Mouse (Mus musculus) brain, embryonic 14.5 days (tissue): ENCODE results near the gene Nphp4. TPM values are rescaled to one million over a fixed set of nuclear protein-coding genes. Genes with fewer than 3 reads are reported as not detected.
A peak's percentile ranks its signal among the peaks of the same experiment; 100 is the strongest.

Source experiments
- DNase-seq: peaks from one replicate; pipeline ENCODE4 v3.0.0-alpha.2; 2011; ENCODE audit warnings: low read depth
- CTCF ChIP-seq: fragments of 200-500 bp; IDR thresholded peaks from 2 replicates; pipeline ENCODE4 v1.5.1; 2012; ENCODE audit warnings: inconsistent platforms, mild to moderate bottlenecking, moderate library complexity, borderline replicate concordance; ENCODE audit not compliant: insufficient read depth, insufficient read length; ENCODE audit errors: extremely low read depth
- POLR2A ChIP-seq: fragments of 200-500 bp; IDR thresholded peaks from 2 replicates; pipeline ENCODE4 v1.6.1; 2012; ENCODE audit warnings: mild to moderate bottlenecking, inconsistent platforms, borderline replicate concordance; ENCODE audit not compliant: poor library complexity, insufficient read depth, insufficient read length, severe bottlenecking; ENCODE audit errors: extremely low read depth
- polyA plus RNA-seq: library from polyadenylated mRNA; depleted of rRNA; stranded (reverse); fragments of >200 nt; gene quantifications from 2 replicates; pipeline ENCODE4 v1.2.3, GENCODE M21; 2012; rRNA removed

Gene Nphp4
- 7.9 and 10.0 TPM in 2 replicates for polyA plus RNA-seq

GRCm38 (mm10) chr4:152476427-152477023, at the start of gene Nphp4:
Nphp4 (plus strand) TSS chr4:152476706.
- peak; percentile 44 for DNase-seq

GRCm38 (mm10) chr4:152428259-152428658, 48.2 kb upstream of the Nphp4 start:
- DNase-seq: no peak
- TF ChIP-seq CTCF (no peak), POLR2A (no peak)

More at GRCm38 (mm10) chr4:152476427-152477023, at the start of gene Nphp4:
- TF ChIP-seq CTCF: no peak
- TF ChIP-seq POLR2A: no peak

GRCm38 (mm10) chr4:152432308-152432707, 44.2 kb upstream of the Nphp4 start:
- TF ChIP-seq CTCF (peak; percentile 76), POLR2A (no peak)
- no peak for DNase-seq

GRCm38 (mm10) chr4:152434836-152435235, 41.7 kb upstream of the Nphp4 start:
- TF ChIP-seq CTCF: peak; percentile 97
- TF ChIP-seq POLR2A: no peak
- DNase-seq: peak; percentile 97

- TF ChIP-seq CTCF (peak; percentile 98), POLR2A (no peak)
- peak; percentile 85 for DNase-seq
Measured at GRCm38 (mm10) chr4:152435255-152435654, 41.3 kb upstream of the Nphp4 start.

- TF ChIP-seq POLR2A (no peak), CTCF (peak; percentile 34; the same call in 1 of the 2 replicates)
- no peak for DNase-seq
Measured at GRCm38 (mm10) chr4:152440882-152441281, 35.6 kb upstream of the Nphp4 start.

- TF ChIP-seq CTCF (no peak), POLR2A (no peak)
- DNase-seq: peak; percentile 56
Measured at GRCm38 (mm10) chr4:152441536-152441935, 35.0 kb upstream of the Nphp4 start.

- DNase-seq: no peak
- TF ChIP-seq POLR2A (no peak), CTCF (no peak)
Measured at GRCm38 (mm10) chr4:152446178-152446577, 30.3 kb upstream of the Nphp4 start.

- no peak for TF ChIP-seq POLR2A
- no peak for TF ChIP-seq CTCF
- DNase-seq: no peak
Measured at GRCm38 (mm10) chr4:152447731-152448665, 28.5 kb upstream of the Nphp4 start.

GRCm38 (mm10) chr4:152448666-152449018, 27.9 kb upstream of the Nphp4 start:
- DNase-seq: no peak
- no peak for TF ChIP-seq CTCF
- TF ChIP-seq POLR2A: no peak

- no peak for DNase-seq
- TF ChIP-seq CTCF: no peak
Measured at GRCm38 (mm10) chr4:152451371-152451770, 25.1 kb upstream of the Nphp4 start.
